Mouse (Mus musculus) retina, embryonic 14.5 days (tissue): Measurements from ENCODE around the gene Dph6.

Source experiments
- DNase-seq: peaks from one replicate; pipeline ENCODE4 v3.0.0-alpha.2; 2015; ENCODE audit warnings: low spot score

The Dph6 gene

GRCm38 (mm10) chr2:114540416-114540815, 114.3 kb downstream of the Dph6 start:
- no peak for DNase-seq

- DNase-seq: no peak
Observed at GRCm38 (mm10) chr2:114536032-114536431, 118.7 kb downstream of the Dph6 start.

DNA sequence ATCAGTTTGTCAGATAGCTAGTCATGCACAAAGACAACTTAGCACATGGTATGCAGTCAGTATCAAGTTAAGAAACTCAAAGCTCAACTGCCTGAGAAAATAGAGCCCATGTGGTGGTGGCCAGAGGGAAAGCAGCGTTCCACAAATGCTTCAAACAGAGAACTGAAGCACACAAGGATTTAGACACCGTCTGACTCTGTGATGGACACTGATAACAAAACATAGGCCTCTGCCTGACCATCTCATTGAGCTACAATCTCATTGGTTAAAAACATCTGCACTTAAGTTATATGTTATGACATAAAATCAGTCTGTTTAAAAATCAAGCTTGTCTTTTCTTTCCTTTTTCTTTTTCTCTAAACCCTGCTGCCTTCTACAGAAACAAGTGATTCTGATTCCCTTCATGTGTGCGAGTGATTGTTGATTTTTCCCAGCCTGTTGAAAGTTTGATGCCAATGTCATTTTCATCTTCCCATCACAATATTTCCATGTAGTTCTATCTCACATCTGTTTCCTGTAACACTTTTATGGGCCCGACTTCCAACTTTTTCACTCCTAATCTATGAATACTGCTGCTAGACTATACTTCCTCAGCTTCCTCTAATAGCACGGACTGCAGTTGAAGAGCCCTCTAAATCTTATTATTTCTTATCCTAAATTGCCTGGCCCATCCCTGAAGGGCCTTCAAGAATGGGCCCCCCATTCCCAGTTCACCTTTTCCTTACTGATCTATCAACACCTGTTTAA, 123.6 kb downstream of the Dph6 start:
- DNase-seq: no peak

GRCm38 (mm10) chr2:114520414-114520813, 134.3 kb downstream of the Dph6 start:
- no peak for DNase-seq

- no peak for DNase-seq
Observed at GRCm38 (mm10) chr2:114519907-114520306, 134.9 kb downstream of the Dph6 start.

GRCm38 (mm10) chr2:114492398-114492797, 162.4 kb downstream of the Dph6 start:
- DNase-seq: no peak

DNA sequence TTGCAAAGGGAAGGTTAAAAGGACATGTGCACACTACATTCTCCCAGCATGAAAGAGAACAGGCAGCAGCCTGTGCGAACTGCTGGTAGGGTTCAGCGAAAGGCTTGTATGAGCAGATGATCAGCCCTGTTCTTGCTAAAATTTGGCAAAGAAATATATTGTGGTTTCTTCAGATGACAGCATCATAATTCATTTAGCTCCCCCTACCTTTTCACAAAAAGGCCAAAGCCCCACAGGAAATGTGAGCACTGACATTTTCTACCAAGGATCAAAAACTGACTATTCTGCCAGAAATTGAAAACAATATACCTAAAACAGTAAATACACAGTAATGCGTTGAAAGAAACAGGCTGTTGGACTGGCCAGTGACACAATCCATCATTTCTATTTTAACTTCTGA, 162.9 kb downstream of the Dph6 start:
- no peak for DNase-seq

- no peak for DNase-seq
Observed at GRCm38 (mm10) chr2:114486980-114487379, 167.8 kb downstream of the Dph6 start.
